Mouse (Mus musculus) lung, embryonic 14.5 days (tissue): Measurements from ENCODE around the gene Lrp6. TPM values are rescaled to one million over a fixed set of nuclear protein-coding genes. Genes with fewer than 3 reads are reported as not detected.

Source experiments
- ATAC-seq: fragments of 200-750 bp; cut with Nextera tagmentation; 2 replicates; pipeline ENCODE4 v1.8.0; 2017; ENCODE audit warnings: mild to moderate bottlenecking, moderate TSS enrichment, moderate library complexity; ENCODE audit not compliant: insufficient read depth
- DNase-seq: peaks from one replicate; pipeline ENCODE4 v3.0.0-alpha.2; 2015
- H3K27ac ChIP-seq: fragments of 300-500 bp; sonication (generic); 2 replicates; pipeline ENCODE4 v1.5.1; 2014; ENCODE audit warnings: low read depth, mild to moderate bottlenecking, moderate library complexity
- H3K27me3 ChIP-seq: fragments of 300-500 bp; sonication (generic); 2 replicates; pipeline ENCODE4 v1.6.1; 2014; ENCODE audit warnings: low read length, control low read depth; ENCODE audit not compliant: insufficient read depth
- H3K36me3 ChIP-seq: fragments of 300-500 bp; sonication (generic); 2 replicates; pipeline ENCODE4 v1.6.1; 2014; ENCODE audit warnings: control low read depth; ENCODE audit not compliant: insufficient read depth
- H3K4me1 ChIP-seq: fragments of 300-500 bp; sonication (generic); 2 replicates; pipeline ENCODE4 v1.6.1; 2014; ENCODE audit warnings: antibody characterized with exemption, control low read depth; ENCODE audit not compliant: insufficient read depth
- H3K4me2 ChIP-seq: fragments of 300-500 bp; sonication (generic); 2 replicates; pipeline ENCODE4 v1.6.1; 2014; ENCODE audit warnings: mild to moderate bottlenecking
- H3K4me3 ChIP-seq: fragments of 300-500 bp; sonication (generic); 2 replicates; pipeline ENCODE4 v1.5.1; 2014; ENCODE audit warnings: low read depth, low read length
- H3K9ac ChIP-seq: fragments of 300-500 bp; sonication (generic); 2 replicates; pipeline ENCODE4 v1.6.1; 2014
- H3K9me3 ChIP-seq: fragments of 300-500 bp; sonication (generic); 2 replicates; pipeline ENCODE4 v1.6.1; 2016; ENCODE audit warnings: low read depth, low read length, control low read depth
- CTCF ChIP-seq: IDR thresholded peaks from 2 replicates; pipeline ENCODE4 v1.5.1; 2016; ENCODE audit warnings: antibody characterized with exemption, low read depth
- WGBS: fragments of 180-500 bp; shearing (Covaris S2); extraction: QIAGEN DNeasy Blood & Tissue Kit; methylation state at CpG from one replicate; pipeline ENCODE4 v1.1.7; 2014; 5-methylcytosine and 5-hydroxymethylcytosine counted together
- polyA plus RNA-seq: library from polyadenylated mRNA; unstranded; fragments of >200 nt; fragmentation: Nextera tagmentation; extraction: Ambion mirVana; gene quantifications from 2 replicates; pipeline ENCODE4 v1.2.1, GENCODE M21; 2014

Lrp6 gene
- polyA plus RNA-seq, 1 experiment from 2014 or later: 35.8 TPM

- no peak overlapping the region for H3K9ac ChIP-seq
- DNase-seq (no peak), ATAC-seq (no peak)
- 75% methylated on average over 5 of the region's 5 CpGs for WGBS
- H3K4me3 ChIP-seq: no peak overlapping the region
- peaks cover 4% of the 10 kb centered on the region; the same call in 1 of the 2 replicates for H3K36me3 ChIP-seq
- H3K27ac ChIP-seq: no peak overlapping the region
- no peaks in the 10 kb centered on the region for H3K27me3 ChIP-seq
- H3K4me2 ChIP-seq: no peak overlapping the region
- no peak for TF ChIP-seq CTCF
- H3K9me3 ChIP-seq: no peaks in the 10 kb centered on the region
- peaks cover 9% of the 10 kb centered on the region; the same call in 1 of the 2 replicates for H3K4me1 ChIP-seq
These were observed 40.5 kb downstream of the Lrp6 start for GRCm38 (mm10) chr6:134526275-134526674.

GRCm38 (mm10) chr6:134521411-134521810 is 45.4 kb downstream of the Lrp6 start:
- TF ChIP-seq CTCF: no peak
- 65% methylated on average over 10 of the region's 10 CpGs for WGBS
- Histone ChIP-seq H3K27me3 (no peaks in the 10 kb centered on the region), H3K4me3 (no peak overlapping the region), H3K4me1 (no peaks in the 10 kb centered on the region; the same call in 1 of the 2 replicates), H3K36me3 (peaks cover 10% of the 10 kb centered on the region; the same call in 1 of the 2 replicates), H3K4me2 (no peak overlapping the region), H3K9ac (no peak overlapping the region), H3K9me3 (no peaks in the 10 kb centered on the region), H3K27ac (no peak overlapping the region)
- ATAC-seq (no peak), DNase-seq (no peak)

GRCm38 (mm10) chr6:134520821-134521220 is 45.9 kb downstream of the Lrp6 start:
- Histone ChIP-seq H3K9me3 (no peaks in the 10 kb centered on the region), H3K36me3 (peaks cover 10% of the 10 kb centered on the region; the same call in 1 of the 2 replicates), H3K4me1 (no peaks in the 10 kb centered on the region; the same call in 1 of the 2 replicates), H3K27me3 (no peaks in the 10 kb centered on the region), H3K4me3 (no peak overlapping the region), H3K27ac (no peak overlapping the region; the same call in 1 of the 2 replicates), H3K4me2 (no peak overlapping the region), H3K9ac (no peak overlapping the region)
- 41% methylated on average over 3 of the region's 3 CpGs for WGBS
- ATAC-seq: no peak
- no peak for DNase-seq
- TF ChIP-seq CTCF: no peak

DNA sequence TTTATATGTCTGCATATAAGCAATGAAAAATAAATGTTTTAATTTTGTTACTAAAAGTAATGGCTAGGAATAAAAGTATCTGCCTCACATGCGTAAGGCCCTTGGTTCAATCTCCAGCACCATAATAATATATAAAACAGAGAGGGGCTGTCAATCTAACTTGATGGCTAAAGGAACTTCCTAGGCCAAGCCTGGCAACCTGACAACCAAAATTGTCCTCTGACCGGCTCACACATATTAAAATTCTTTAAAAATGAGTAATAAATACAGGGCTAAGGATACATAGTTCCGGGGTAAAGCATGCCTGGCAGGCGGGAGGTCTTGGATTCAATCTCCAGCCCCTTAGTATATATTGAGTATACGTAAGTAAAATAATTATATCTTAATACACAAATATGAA is 48.3 kb downstream of the Lrp6 start:
- WGBS: 77% methylated on average over 5 of the region's 5 CpGs
- Histone ChIP-seq H3K4me1 (no peaks in the 10 kb centered on the region; the same call in 1 of the 2 replicates), H3K4me3 (no peak overlapping the region), H3K27ac (no peak overlapping the region), H3K4me2 (no peak overlapping the region), H3K9ac (no peak overlapping the region), H3K9me3 (no peaks in the 10 kb centered on the region), H3K27me3 (no peaks in the 10 kb centered on the region), H3K36me3 (peaks cover 10% of the 10 kb centered on the region; the same call in 1 of the 2 replicates)
- DNase-seq (no peak), ATAC-seq (no peak)
- TF ChIP-seq CTCF: no peak

- whole genome bisulfite sequencing: 62% methylated on average over 4 of the region's 4 CpGs
- Histone ChIP-seq H3K4me2 (no peak overlapping the region), H3K9ac (no peak overlapping the region), H3K9me3 (no peaks in the 10 kb centered on the region), H3K4me1 (peaks cover 7% of the 10 kb centered on the region), H3K27ac (no peak overlapping the region), H3K36me3 (peaks cover 10% of the 10 kb centered on the region; the same call in 1 of the 2 replicates), H3K27me3 (no peaks in the 10 kb centered on the region), H3K4me3 (no peak overlapping the region)
- no peak for TF ChIP-seq CTCF
- ATAC-seq (no peak), DNase-seq (no peak)
These were observed 49.6 kb downstream of the Lrp6 start for GRCm38 (mm10) chr6:134517141-134517540.

DNA sequence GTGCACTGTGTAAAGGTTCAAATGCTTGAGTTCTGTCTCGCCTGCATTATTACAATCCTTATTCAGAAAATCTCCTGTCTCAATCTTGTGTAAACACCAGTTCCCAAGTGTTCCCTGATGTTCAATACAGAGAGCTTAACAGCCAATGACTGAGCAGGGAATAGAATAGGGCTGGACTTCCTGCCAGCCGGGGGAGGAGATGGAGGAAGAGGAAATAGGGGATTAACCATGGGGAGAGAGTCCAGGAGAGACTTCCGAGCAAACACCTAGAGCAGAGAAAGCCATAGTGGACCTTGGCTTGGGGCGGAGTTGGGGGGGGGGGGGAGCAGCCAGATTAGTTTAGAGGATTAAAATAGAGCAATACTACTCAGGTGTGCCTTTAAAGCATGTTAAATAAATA is 51.3 kb downstream of the Lrp6 start:
- no peak overlapping the region for H3K4me3 ChIP-seq
- H3K9ac ChIP-seq: no peak overlapping the region
- H3K4me1 ChIP-seq: peaks cover 12% of the 10 kb centered on the region; the same call in 1 of the 2 replicates
- TF ChIP-seq CTCF: no peak
- H3K4me2 ChIP-seq: peak overlapping the region; percentile 5; the same call in 1 of the 2 replicates
- no peak overlapping the region for H3K27ac ChIP-seq
- peaks cover 10% of the 10 kb centered on the region; the same call in 1 of the 2 replicates for H3K36me3 ChIP-seq
- H3K9me3 ChIP-seq: no peaks in the 10 kb centered on the region
- H3K27me3 ChIP-seq: no peaks in the 10 kb centered on the region
- DNase-seq: peak; percentile 37
- peak; percentile 74 for ATAC-seq
- 47% methylated on average over 4 of the region's 4 CpGs for WGBS

DNA sequence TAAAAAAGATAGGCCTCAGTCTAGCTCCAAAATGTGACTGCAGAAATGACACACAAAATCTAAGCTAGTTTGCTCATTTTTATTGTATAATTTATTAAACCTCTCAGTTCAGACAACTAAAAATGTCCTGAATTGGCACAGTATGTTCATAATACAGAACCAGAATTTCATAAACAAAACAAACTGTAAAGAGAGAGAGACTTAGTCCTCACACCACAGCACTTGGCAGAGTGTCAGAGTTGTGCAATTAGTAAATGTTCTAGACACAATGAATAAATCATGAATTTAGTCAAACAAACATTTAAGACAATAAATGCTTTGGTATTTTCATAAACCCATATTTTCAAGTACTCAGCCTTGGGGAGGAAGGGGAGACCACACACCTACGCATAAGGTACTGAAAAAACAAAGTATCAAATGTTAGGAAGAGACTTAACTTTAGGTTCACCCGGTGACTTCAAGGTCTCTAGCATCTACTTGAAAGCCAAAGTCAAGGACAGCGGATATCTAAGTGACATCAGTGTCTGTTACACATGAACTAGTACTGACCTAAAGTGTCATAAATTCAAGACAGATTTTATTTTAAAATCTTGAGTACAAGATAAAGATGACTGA is 52.8 kb downstream of the Lrp6 start:
- Histone ChIP-seq H3K9me3 (no peaks in the 10 kb centered on the region), H3K27ac (no peak overlapping the region), H3K4me1 (peaks cover 12% of the 10 kb centered on the region; the same call in 1 of the 2 replicates), H3K27me3 (no peaks in the 10 kb centered on the region), H3K4me3 (no peak overlapping the region), H3K4me2 (no peak overlapping the region), H3K9ac (no peak overlapping the region), H3K36me3 (0 out of 2 replicates have a peak, but pooled peaks cover 1% of the 10 kb centered on the region)
- DNase-seq: peak; percentile 75
- 69% methylated on average over 3 of the region's 3 CpGs for WGBS
- no peak for TF ChIP-seq CTCF
- no peak for ATAC-seq
